Mouse (Mus musculus) right cerebral cortex, postnatal 25 days (tissue): Measurements from ENCODE around the gene Olfr1420.
"Not testable (repeated sequence)": the region's sequence is repeated elsewhere in the genome, so short reads cannot be mapped to it uniquely, and the experiment has no call there.

Source experiments
- DNase-seq: peaks from one replicate; pipeline ENCODE4 v3.0.0; 2022

Olfr1420 gene

GRCm38 (mm10) chr19:11886265-11886664 is at the start of gene Olfr1420:
TSS of gene Olfr1420 (plus strand) at chr19:11886565.
- no peak for DNase-seq

- no peak for DNase-seq
These were observed 47.2 kb upstream of the Olfr1420 start, which contains the start of gene Olfr1417 for GRCm38 (mm10) chr19:11839119-11839518. TSS of gene Olfr1417 (minus strand) at chr19:11839219.

DNA sequence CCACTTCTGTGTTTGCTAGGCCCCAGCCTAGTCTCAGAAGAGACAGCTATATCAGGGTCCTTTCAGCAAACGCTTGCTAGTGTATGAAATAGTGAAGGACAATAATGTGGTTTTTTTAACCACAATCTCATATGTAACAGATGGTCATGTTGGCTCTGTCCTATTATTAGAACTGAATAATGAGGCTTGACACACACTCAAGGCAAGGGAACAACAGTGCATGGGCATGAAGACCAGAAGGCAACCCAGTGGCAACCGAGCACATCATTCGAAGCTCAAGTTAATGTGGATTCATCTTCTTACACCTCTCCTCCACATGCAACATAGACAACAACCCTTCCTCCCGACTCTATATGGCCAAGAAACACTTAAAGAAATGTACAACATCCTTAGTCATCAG is 40.0 kb upstream of the Olfr1420 start:
- DNase-seq: no peak

DNA sequence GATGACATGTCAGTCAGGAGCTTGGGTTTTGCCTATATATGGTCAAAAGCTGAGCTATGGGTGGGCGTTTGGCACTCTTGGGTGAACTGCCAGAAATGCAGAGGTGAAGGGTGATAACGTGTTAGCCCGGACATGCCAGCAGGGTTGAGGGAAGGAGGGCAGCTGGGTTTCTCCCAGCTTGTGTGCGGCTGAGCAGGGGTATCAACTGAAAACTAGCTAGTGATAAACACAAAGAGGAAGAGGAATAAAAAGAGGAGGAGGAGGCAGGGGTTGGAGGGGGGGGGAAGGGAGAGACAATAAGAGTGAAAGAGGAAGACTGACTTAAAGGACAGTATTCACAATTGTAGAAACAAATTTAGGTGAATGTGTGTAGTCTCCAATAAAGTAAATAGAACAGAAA is 33.7 kb upstream of the Olfr1420 start:
- DNase-seq: no peak

GRCm38 (mm10) chr19:11854821-11855220 is 31.5 kb upstream of the Olfr1420 start:
- DNase-seq: no peak

DNA sequence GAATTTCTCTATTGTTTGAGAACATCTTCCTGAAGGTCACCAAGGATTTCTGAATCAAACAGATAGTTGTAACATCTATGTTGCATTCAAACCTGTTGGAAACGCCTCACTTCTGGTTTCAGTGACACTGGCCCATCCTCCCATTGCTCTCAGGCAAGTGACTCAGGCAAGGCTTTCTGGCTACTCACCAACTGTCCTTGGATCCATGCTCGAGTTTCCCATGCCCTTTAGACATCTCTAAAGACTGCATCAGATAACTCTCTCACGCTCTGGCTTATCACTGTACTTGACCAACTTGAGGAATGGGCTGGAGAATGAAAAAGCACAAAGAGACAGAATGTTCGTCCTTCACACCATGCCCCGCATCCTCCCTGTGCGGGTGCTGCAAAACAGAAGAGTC is 29.9 kb upstream of the Olfr1420 start:
- DNase-seq: no peak

DNA sequence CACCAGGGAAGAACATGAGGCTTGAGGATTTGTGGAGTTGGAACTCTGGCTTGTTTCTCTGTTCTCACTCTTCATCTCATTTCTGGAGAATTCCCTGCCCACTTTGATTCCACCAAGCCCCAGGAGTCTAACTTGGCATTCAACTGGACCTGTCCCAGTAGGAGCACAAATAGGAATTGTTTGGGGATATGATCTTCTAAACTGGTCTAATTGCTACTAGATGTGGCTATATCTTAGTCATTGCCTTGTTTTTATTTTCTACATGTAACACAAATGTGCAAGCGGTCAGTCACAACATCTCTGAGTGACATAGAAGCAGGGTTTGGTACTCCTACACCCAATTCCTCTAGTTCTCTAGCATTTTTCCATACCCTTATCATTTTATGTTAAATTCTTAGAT is 25.4 kb upstream of the Olfr1420 start, which contains the start of gene Olfr1418:
Olfr1418 (minus strand) TSS at position 101 of the 400 bp plus-strand sequence.
- DNase-seq: no peak

GRCm38 (mm10) chr19:11867837-11868236 is 18.5 kb upstream of the Olfr1420 start:
- DNase-seq: no peak

- DNase-seq: no peak
These were observed 11.4 kb upstream of the Olfr1420 start, which contains the start of gene Olfr1419 for GRCm38 (mm10) chr19:11875006-11875405. TSS of gene Olfr1419 (minus strand) at chr19:11875106.

DNA sequence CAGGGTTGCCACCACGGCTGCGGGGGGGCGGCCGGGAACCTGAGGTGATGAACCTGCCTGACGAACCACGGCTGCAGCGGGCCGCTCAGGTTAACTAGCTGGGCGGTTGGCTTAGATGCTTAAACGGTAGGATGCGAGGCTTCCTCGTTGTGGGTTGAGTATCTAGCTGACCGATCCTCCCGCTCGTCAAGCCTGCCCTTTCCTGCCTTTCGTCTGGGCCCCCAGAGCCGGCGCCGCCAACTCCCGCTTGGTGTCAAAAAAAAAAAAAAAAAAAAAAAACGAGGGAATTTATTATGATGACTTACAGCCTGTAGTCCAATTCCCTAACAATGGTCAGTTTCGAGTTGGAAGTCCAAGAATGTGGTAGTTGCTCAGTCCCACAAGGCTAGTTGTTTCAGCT is 8.0 kb upstream of the Olfr1420 start:
- not testable (repeated sequence) for DNase-seq

DNA sequence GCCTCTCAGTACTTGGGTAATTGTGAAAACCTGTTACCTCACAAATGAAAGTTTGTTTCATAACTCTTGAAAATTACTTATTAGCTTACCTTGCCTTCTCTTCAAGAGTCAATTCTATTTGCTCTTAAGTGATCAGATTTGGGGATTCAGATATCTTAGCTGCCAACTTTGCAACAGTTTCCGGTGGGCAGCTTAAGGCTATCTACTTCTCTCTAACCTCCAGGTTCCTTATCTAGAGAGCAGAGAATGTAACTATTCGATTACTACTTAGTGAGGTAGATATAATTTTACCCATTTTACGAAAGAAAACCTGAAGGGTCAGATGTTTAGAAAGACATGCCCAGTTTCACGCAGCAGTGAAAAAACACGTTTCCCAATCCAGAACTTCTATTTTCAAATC is 24.7 kb downstream of the Olfr1420 start:
- no peak for DNase-seq

DNA sequence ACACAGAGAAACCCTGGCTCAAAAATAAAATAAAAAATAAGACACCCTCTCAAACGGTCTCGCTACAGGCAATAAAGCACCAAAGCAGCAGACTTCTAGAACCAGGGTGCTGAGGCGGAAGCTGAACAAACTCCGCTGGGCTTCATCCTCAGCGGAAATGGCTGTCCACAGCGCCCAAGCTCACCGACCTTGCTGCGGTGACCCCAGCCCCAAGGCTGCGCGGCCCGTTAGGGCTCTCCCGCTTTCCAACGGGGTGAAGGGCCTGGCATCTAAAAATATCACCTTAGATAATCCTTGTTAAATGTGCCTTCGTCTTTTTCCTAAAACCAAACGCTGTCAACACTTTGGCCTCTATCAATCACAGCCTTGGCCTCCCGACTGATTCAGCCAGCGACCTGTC is 25.2 kb downstream of the Olfr1420 start:
- no peak for DNase-seq

DNA sequence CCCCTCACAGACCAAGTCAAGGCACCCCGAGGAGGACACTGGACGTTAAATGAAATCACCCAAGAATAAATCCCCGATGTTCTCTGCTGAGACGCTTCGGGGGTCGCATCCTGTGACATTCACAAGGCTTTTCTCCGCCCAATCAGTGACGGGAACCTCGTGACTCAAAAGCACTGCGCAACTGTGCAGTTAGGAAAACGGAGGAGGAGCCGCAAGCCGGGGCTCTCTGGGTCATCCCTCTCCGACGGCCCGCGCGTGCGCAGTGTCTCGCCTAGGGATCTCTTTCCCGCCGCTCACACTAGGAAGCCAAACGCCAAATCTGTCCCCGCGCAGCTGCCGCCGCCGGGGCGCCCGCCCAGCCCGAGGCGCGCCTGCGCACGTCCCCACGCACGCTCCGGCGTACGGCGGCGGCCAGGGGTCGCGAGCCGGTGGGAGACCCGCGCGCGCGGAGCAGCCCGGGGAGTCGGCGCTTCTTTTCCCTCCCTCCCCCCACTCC is 25.7 kb downstream of the Olfr1420 start, which contains the start of gene Patl1:
Patl1 (plus strand) TSS at position 363 of the 496 bp plus-strand sequence.
- peak; percentile 98 for DNase-seq

GRCm38 (mm10) chr19:11912533-11913121 is 26.3 kb downstream of the Olfr1420 start:
- DNase-seq: no peak

- no peak for DNase-seq
These were observed 29.4 kb downstream of the Olfr1420 start for GRCm38 (mm10) chr19:11915804-11916203.

- DNase-seq: no peak
These were observed 35.7 kb downstream of the Olfr1420 start for GRCm38 (mm10) chr19:11922068-11922467.

GRCm38 (mm10) chr19:11922515-11922914 is 36.1 kb downstream of the Olfr1420 start:
- DNase-seq: not testable (repeated sequence)

GRCm38 (mm10) chr19:11926380-11926779 is 40.0 kb downstream of the Olfr1420 start:
- no peak for DNase-seq

- DNase-seq: no peak
These were observed 41.8 kb downstream of the Olfr1420 start for GRCm38 (mm10) chr19:11928025-11928748.

- not testable (repeated sequence) for DNase-seq
These were observed 60.1 kb downstream of the Olfr1420 start for GRCm38 (mm10) chr19:11946460-11946859.
